Mouse (Mus musculus) liver, adult 2 months (tissue): ENCODE results near the gene Ezh1. TPM values are rescaled to one million over a fixed set of nuclear protein-coding genes. Genes with fewer than 3 reads are reported as not detected.

Source experiments
- DNase-seq: peaks from one replicate; pipeline ENCODE4 v3.0.0-alpha.2; 2011; ENCODE audit warnings: low read depth, low spot score; ENCODE audit errors: extremely low read depth
- H3K27ac ChIP-seq: fragments of 200-500 bp; replicated peaks from 2 replicates; pipeline ENCODE4 v1.5.1; 2012; ENCODE audit warnings: low read depth, mild to moderate bottlenecking, control low read depth, inconsistent platforms, low read length; ENCODE audit not compliant: insufficient read depth
- H3K27me3 ChIP-seq: fragments of 200-500 bp; 2 replicates; pipeline ENCODE4 v1.6.1; 2012; ENCODE audit warnings: mild to moderate bottlenecking, moderate library complexity, low read length, inconsistent platforms; ENCODE audit not compliant: control insufficient read depth, insufficient read depth
- H3K36me3 ChIP-seq: fragments of 200-500 bp; 2 replicates; pipeline ENCODE4 v1.6.1; 2012; ENCODE audit warnings: low read length, inconsistent platforms; ENCODE audit not compliant: control insufficient read depth, insufficient read depth
- H3K4me1 ChIP-seq: fragments of 200-500 bp; 2 replicates; pipeline ENCODE4 v1.6.1; 2011; ENCODE audit warnings: low read length; ENCODE audit not compliant: control insufficient read depth, insufficient read depth
- H3K4me3 ChIP-seq: fragments of 200-500 bp; 2 replicates; pipeline ENCODE4 v1.5.1; 2011; ENCODE audit warnings: low read depth, mild to moderate bottlenecking, control low read depth, low read length, moderate library complexity; ENCODE audit not compliant: insufficient read depth
- H3K79me2 ChIP-seq: fragments of 200-500 bp; 2 replicates; pipeline ENCODE4 v1.6.1; 2012; ENCODE audit warnings: inconsistent platforms, mild to moderate bottlenecking, low read length, moderate library complexity; ENCODE audit not compliant: control insufficient read depth, insufficient read depth
- H3K9ac ChIP-seq: fragments of 200-500 bp; 2 replicates; pipeline ENCODE4 v1.6.1; 2012; ENCODE audit warnings: low read depth, mild to moderate bottlenecking, control low read depth, inconsistent platforms, low read length
- CTCF ChIP-seq: fragments of 200-500 bp; IDR thresholded peaks from 2 replicates; pipeline ENCODE4 v1.5.1; 2011; ENCODE audit warnings: low read depth, low read length, control low read depth
- POLR2A ChIP-seq: fragments of 200-500 bp; IDR thresholded peaks from 2 replicates; pipeline ENCODE4 v1.6.1; 2011; ENCODE audit warnings: low read length, control low read depth; ENCODE audit not compliant: insufficient read depth; ENCODE audit errors: extremely low read depth
- WGBS: fragments of 180-500 bp; shearing (Covaris S2); methylation state at CpG from one replicate; pipeline ENCODE4 v1.1.7; 2018; 5-methylcytosine and 5-hydroxymethylcytosine counted together
- polyA plus RNA-seq: library from polyadenylated mRNA; depleted of rRNA; stranded (reverse); fragments of >200 nt; gene quantifications from 2 replicates; pipeline ENCODE4 v1.2.3, GENCODE M21; 2012
- total RNA-seq: library from RNA; depleted of rRNA; stranded (reverse); fragments of >200 nt; gene quantifications from 2 replicates; pipeline ENCODE4 v1.2.3, GENCODE M21; 2014

Ezh1 gene
- total and polyA plus RNA-seq, 2 experiments: 9.2 to 10.5 TPM

DNA sequence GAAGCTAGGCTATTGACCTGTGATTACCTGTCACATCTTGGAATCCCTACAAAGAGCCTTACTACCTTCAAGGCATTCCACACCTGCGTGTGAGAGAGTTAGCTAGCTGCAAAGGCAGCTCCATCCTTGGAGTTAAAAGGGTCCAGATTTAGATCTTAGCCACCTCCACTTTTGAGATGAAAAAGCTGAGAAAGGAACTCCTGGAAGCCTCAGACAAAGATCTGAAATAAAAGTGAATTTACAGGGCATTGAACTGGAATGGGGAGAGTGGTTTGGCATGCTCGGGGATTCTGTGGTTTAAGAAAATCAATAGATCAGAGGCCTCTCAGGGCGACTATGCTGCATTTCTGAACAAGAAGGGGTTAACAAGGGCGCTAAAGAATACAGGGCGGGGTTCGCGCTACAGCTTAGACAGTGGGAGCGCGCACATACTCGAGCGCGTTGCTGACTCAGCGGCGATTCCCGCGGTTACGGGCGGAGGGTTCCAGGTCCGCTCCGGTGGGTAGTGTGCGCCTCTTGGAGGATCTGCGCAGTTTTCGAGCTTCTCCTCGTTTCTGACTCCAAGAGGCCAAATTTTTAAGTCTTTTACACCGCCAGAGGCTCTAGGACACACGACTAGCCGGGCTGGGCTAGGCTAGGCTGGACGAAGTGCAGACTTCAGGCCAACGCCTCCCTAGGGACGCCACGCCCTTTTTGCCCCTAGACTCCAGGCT lies 54.4 kb downstream of the Ezh1 start:
- H3K36me3 ChIP-seq: peaks cover 10% of the 10 kb centered on the region; the same call in 1 of the 2 replicates
- H3K27me3 ChIP-seq: no peaks in the 10 kb centered on the region
- H3K79me2 ChIP-seq: peaks cover 12% of the 10 kb centered on the region; the same call in 1 of the 2 replicates
- 1% methylated on average over 31 of the region's 31 CpGs for WGBS
- H3K9ac ChIP-seq: peak overlapping the region; percentile 80
- TF ChIP-seq CTCF (no peak), POLR2A (no peak)
- H3K4me1 ChIP-seq: peaks cover 22% of the 10 kb centered on the region
- peak; percentile 86 for DNase-seq
- peak overlapping the region; percentile 90 for H3K27ac ChIP-seq
- peak overlapping the region; percentile 69 for H3K4me3 ChIP-seq

DNA sequence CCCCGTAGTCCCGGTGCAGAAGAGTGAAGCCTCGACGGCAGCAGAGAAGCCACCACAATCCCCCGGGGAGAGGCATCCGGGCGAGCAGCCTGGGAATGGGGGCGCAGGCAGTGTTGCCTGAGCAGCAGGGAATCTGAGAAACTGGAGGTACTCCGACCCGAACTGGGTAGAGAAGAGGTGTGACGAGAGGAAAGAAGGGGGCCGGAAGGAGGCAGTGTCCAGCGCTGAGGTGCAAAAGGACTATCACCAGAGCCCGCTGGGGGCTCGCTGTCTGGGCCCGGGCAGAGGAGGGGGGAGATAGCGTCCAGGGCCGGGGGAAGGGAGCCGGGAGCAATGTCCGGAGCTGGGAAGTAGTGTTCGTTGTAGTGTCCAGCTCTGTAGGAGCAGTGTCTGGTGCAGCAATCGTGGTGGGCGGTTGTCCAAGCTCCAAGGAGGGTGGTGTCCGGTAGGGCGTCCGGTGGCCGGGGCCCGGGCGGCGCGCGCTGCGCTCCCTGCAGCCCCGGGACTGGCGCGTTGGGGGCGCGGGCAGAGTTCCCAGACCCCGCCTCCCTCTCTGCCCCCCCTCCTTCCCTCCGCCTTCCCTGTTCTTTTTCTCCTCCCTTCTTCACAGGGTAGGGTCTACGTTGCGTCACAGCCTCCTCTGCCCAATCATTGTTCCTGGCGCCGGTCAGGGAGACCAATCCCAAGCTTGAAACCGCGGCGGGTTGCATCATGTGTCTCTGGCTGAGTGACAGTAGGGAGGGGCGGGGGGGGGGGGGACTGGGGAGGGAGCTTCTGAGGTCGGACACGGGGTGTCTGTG lies 55.3 kb downstream of the Ezh1 start, which contains the start of gene Plekhh3:
TSS of gene Plekhh3 (minus strand) at position 541 of the 800 bp plus-strand sequence.
- Histone ChIP-seq H3K79me2 (peaks cover 12% of the 10 kb centered on the region; the same call in 1 of the 2 replicates), H3K27me3 (no peaks in the 10 kb centered on the region), H3K4me1 (peaks cover 22% of the 10 kb centered on the region), H3K9ac (peak within 1 kb of the TSS; percentile 86), H3K27ac (peak within 1 kb of the TSS; percentile 90), H3K36me3 (peaks cover 13% of the 10 kb centered on the region), H3K4me3 (peak within 1 kb of the TSS; percentile 80)
- peak; percentile 70 for TF ChIP-seq POLR2A
- no peak for TF ChIP-seq CTCF
- peak; percentile 94 for DNase-seq
- WGBS: under 1% methylated on average over 46 of the region's 50 CpGs

DNA sequence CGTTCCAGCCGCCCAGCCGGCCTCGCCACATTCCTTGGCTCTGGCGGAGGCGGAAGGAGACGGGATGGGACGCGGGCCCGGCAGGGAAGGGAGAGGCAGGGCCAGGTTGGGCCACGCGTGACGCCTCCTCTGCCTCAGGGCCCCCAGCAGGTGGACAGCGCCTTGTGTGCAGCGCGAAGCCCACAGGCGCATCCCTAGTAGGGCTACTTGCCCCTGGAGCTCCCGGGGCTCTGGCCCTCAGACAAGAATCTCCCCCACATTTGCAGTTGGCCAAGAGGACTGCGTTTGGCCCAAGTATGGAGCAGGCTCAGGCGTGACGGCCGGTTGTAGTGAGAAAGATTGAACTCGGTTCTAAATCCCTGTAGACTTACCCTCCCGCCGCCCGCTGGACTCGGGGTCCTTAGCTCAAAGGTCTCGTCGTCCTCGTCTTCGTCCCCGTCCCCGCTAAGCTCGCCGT lies 55.9 kb downstream of the Ezh1 start, which contains the start of gene Cntnap1:
TSS of gene Cntnap1 (plus strand) at position 170 of the 457 bp plus-strand sequence.
- Histone ChIP-seq H3K36me3 (peaks cover 17% of the 10 kb centered on the region), H3K27ac (peak within 1 kb of the TSS; percentile 82), H3K79me2 (peaks cover 12% of the 10 kb centered on the region; the same call in 1 of the 2 replicates), H3K4me3 (peak within 1 kb of the TSS; percentile 80), H3K27me3 (no peaks in the 10 kb centered on the region), H3K4me1 (peaks cover 22% of the 10 kb centered on the region), H3K9ac (peak within 1 kb of the TSS; percentile 86)
- WGBS: under 1% methylated on average over 35 of the region's 35 CpGs
- TF ChIP-seq CTCF: peak; percentile 22; the same call in 1 of the 2 replicates
- no peak for TF ChIP-seq POLR2A
- peak; percentile 53 for DNase-seq

DNA sequence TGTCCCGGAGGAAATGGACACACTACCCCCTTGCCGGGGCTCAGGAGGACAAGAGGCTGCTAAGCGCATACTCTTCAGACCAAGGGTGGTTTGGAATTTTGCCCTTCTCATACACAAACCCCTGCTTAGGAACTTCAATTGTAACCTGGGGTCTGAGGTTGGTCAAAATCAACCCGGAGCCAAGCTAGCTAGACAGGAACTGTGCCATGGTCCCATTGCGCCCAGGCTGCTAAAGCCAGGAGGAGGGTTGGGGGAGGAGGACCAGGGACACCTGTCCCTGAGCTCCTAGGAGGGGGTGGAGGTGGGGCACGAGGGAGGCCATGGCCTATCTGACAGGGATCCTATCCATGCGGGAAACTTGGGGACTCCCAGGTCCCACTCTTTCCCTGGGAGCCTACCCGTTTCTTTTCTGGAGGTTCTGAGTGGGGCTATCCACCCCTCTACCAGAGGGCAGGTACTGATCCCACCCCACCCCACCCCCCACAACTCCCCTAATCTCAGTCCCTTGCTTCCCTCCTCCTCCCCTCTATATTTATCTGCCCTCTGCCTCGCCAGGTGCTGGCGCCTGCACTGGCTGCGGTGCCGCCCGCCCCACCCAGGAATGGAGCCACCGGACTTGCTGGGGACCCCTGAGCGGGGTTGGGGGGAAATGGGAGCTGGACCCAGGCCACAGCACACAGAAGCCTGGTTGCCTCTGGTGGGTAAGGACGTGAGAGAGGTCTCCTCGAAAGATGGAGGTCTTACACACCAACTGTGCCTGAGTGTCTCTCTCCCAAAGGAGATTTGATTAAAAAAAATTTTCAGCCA lies 56.8 kb downstream of the Ezh1 start:
- H3K4me1 ChIP-seq: peaks cover 22% of the 10 kb centered on the region
- peaks cover 12% of the 10 kb centered on the region; the same call in 1 of the 2 replicates for H3K79me2 ChIP-seq
- DNase-seq: no peak
- peak overlapping the region; percentile 80 for H3K4me3 ChIP-seq
- H3K36me3 ChIP-seq: peaks cover 26% of the 10 kb centered on the region
- no peaks in the 10 kb centered on the region for H3K27me3 ChIP-seq
- WGBS: 40% methylated on average over 17 of the region's 17 CpGs
- H3K9ac ChIP-seq: peak overlapping the region; percentile 86
- H3K27ac ChIP-seq: no peak overlapping the region
- TF ChIP-seq POLR2A: no peak
- no peak for TF ChIP-seq CTCF

DNA sequence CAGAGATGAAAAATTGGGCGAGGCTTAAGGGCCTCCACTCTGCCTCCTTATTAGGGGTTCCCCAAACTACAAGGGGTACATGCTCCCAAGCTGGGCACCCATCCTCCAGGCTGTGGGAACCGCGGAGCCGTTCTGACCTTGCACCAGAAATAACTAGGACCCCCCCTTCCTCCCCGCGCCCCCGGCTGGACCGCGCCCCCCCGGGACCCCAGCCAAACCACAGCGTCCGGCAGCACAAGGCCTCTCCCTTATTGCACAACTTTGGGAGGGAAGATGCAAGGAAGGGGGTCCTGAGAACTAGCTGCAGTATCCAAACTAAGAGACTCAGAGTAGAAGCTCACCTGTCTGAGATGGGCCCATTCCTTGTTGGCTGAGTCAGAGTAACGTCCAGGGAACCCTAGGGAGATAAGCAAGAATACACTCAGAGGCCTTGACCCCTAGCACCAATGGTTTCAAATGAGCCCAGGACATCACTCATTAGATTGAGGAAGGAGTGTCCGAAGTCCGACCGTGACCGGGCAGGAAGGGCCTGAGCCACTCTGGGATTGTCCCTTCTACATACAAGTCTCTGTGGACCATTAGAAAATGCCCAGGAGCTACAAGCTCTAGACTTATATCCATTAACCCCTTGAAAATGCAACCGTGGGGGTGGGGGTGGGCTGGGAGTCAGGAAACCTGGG lies 57.8 kb downstream of the Ezh1 start:
- Histone ChIP-seq H3K79me2 (peaks cover 12% of the 10 kb centered on the region; the same call in 1 of the 2 replicates), H3K36me3 (peaks cover 32% of the 10 kb centered on the region), H3K27ac (no peak overlapping the region), H3K4me1 (peaks cover 15% of the 10 kb centered on the region), H3K9ac (no peak overlapping the region), H3K4me3 (no peak overlapping the region), H3K27me3 (no peaks in the 10 kb centered on the region)
- TF ChIP-seq CTCF (no peak), POLR2A (no peak)
- 56% methylated on average over 18 of the region's 18 CpGs for WGBS
- no peak for DNase-seq
